10 mouse cellular contexts compared by ENCODE assay signal in genomic region chr12:80365345-80365744, GRCm38 (mm10).
DNase-seq lines count a peak whose midpoint lies in the region; ATAC-seq and TF ChIP-seq lines count a peak whose summit lies in the region.
"Had no signal": no experiment of that assay in that cellular context is flagged by ENCODE, and none has a peak within 500 bp of the region (broad histone marks: within the 10 kb centered on the region; RNA-seq: fewer than 3 reads in every experiment).

No protein-coding gene starts in this region.

- 91% methylated on average over 3 of the region's 3 CpGs for WGBS in hindbrain, embryonic 12.5 days
- WGBS in hindbrain, embryonic 11.5 days, result 92% methylated on average over 3 of the region's 3 CpGs
- 83% methylated on average over 3 of the region's 3 CpGs for WGBS in hindbrain, embryonic 15.5 days
- WGBS in olfactory bulb, adult 2 months, result 71% methylated on average over 3 of the region's 3 CpGs

- DNase-seq in hindbrain, embryonic 11.5 days (ENCODE audit: low spot score), result no peak
- DNase-seq in retina, embryonic 14.5 days (ENCODE audit: low spot score), result peak; percentile 17
- no peak for DNase-seq in retina, postnatal 1 day
- DNase-seq in urinary bladder, postnatal 36 days (ENCODE audit: low spot score in 2 of 2), result no peak
- no peak for DNase-seq in adrenal gland, postnatal 14 days

- peaks cover 20% of the 10 kb centered on the region for H3K36me3 ChIP-seq in hindbrain, embryonic 12.5 days
- H3K36me3 ChIP-seq in hindbrain, embryonic 11.5 days (ENCODE audit: control insufficient read depth, insufficient read depth, low read length), result no peaks in the 10 kb centered on the region
- peaks cover 17% of the 10 kb centered on the region for H3K36me3 ChIP-seq in hindbrain, embryonic 15.5 days

- H3K4me1 ChIP-seq in hindbrain, embryonic 12.5 days, result peaks cover 16% of the 10 kb centered on the region
- H3K4me1 ChIP-seq in hindbrain, embryonic 11.5 days (replicated peaks; ENCODE audit: control insufficient read depth, insufficient read depth, low read length), result no peaks in the 10 kb centered on the region
- peaks cover 20% of the 10 kb centered on the region for H3K4me1 ChIP-seq in hindbrain, embryonic 15.5 days (replicated peaks)
- peaks cover 4% of the 10 kb centered on the region for H3K4me1 ChIP-seq in olfactory bulb, adult 2 months (ENCODE audit: control insufficient read depth, insufficient read depth, low read length)

- TF ChIP-seq CTCF in olfactory bulb, adult 2 months (IDR thresholded peaks at IDR 0.05; ENCODE audit: insufficient read depth, low read depth, low read length), result no peak

- TF ChIP-seq POLR2A in olfactory bulb, adult 2 months (IDR thresholded peaks at IDR 0.05; ENCODE audit: insufficient read depth, low read depth, low read length), result no peak

- H3K9ac ChIP-seq in hindbrain, embryonic 12.5 days, result no peak overlapping the region
- H3K9ac ChIP-seq in hindbrain, embryonic 11.5 days (ENCODE audit: low read depth, low read length), result no peak overlapping the region
- H3K9ac ChIP-seq in hindbrain, embryonic 15.5 days, result no peak overlapping the region
- H3K9ac ChIP-seq: liver, embryonic 14.5 days had no signal

- H3K27me3 ChIP-seq in hindbrain, embryonic 12.5 days, result no peaks in the 10 kb centered on the region
- no peaks in the 10 kb centered on the region for H3K27me3 ChIP-seq in hindbrain, embryonic 11.5 days (ENCODE audit: control insufficient read depth, insufficient read depth, low read length)
- no peaks in the 10 kb centered on the region for H3K27me3 ChIP-seq in hindbrain, embryonic 15.5 days

- ATAC-seq in hindbrain, embryonic 12.5 days (ENCODE audit: low FRiP score), result no peak
- ATAC-seq in hindbrain, embryonic 11.5 days (ENCODE audit: low FRiP score), result no peak
- ATAC-seq in hindbrain, embryonic 15.5 days (ENCODE audit: low FRiP score, low read depth), result no peak
- ATAC-seq: inflammation-experienced regulatory T-cells, adult 6 months had no signal

- no peak overlapping the region for H3K4me2 ChIP-seq in hindbrain, embryonic 12.5 days (replicated peaks)
- H3K4me2 ChIP-seq in hindbrain, embryonic 11.5 days (replicated peaks; ENCODE audit: low read depth, low read length), result no peak overlapping the region
- H3K4me2 ChIP-seq in hindbrain, embryonic 15.5 days, result no peak overlapping the region

- H3K4me3 ChIP-seq in hindbrain, embryonic 12.5 days, result no peak overlapping the region
- H3K4me3 ChIP-seq in hindbrain, embryonic 11.5 days (ENCODE audit: low read depth, low read length), result no peak overlapping the region
- no peak overlapping the region for H3K4me3 ChIP-seq in hindbrain, embryonic 15.5 days
- no peak overlapping the region for H3K4me3 ChIP-seq in olfactory bulb, adult 2 months (ENCODE audit: insufficient read depth, low read depth, low read length)

- peak overlapping the region; percentile 71; the same call in 1 of the 2 replicates for H3K27ac ChIP-seq in hindbrain, embryonic 12.5 days
- no peak overlapping the region for H3K27ac ChIP-seq in hindbrain, embryonic 11.5 days (ENCODE audit: low read depth, low read length)
- peak overlapping the region; percentile 62 for H3K27ac ChIP-seq in hindbrain, embryonic 15.5 days (replicated peaks)
- H3K27ac ChIP-seq in olfactory bulb, adult 2 months (ENCODE audit: insufficient read depth, low read depth, low read length), result peak overlapping the region; percentile 33
- H3K27ac ChIP-seq: liver, embryonic 14.5 days had no signal

- H3K9me3 ChIP-seq in hindbrain, embryonic 12.5 days (replicated peaks), result no peaks in the 10 kb centered on the region
- H3K9me3 ChIP-seq in hindbrain, embryonic 11.5 days (ENCODE audit: control insufficient read depth, low read length), result no peaks in the 10 kb centered on the region
- no peaks in the 10 kb centered on the region for H3K9me3 ChIP-seq in hindbrain, embryonic 15.5 days
